Mouse (Mus musculus) spleen, adult 2 months (tissue): Measurements from ENCODE around the gene Mmrn2. TPM values are rescaled to one million over a fixed set of nuclear protein-coding genes. Genes with fewer than 3 reads are reported as not detected.

Source experiments
- DNase-seq, 2 experiments: peaks; one replicate each; pipeline versions ENCODE4 v3.0.0 to v3.0.0-alpha.2; 2012 to 2021; ENCODE audit warnings: low spot score in 2 of 2, low read depth in 1 of 2
- H3K27ac ChIP-seq: fragments of 200-500 bp; 2 replicates; pipeline ENCODE4 v1.5.1; 2012; ENCODE audit warnings: low read length, inconsistent platforms; ENCODE audit not compliant: insufficient read depth
- H3K27me3 ChIP-seq: fragments of 200-500 bp; 2 replicates; pipeline ENCODE4 v1.6.1; 2012; ENCODE audit warnings: mild to moderate bottlenecking, moderate library complexity, low read length, inconsistent platforms; ENCODE audit not compliant: control insufficient read depth, insufficient read depth
- H3K36me3 ChIP-seq: fragments of 200-500 bp; 2 replicates; pipeline ENCODE4 v1.6.1; 2012; ENCODE audit warnings: mild to moderate bottlenecking, low read length, inconsistent platforms; ENCODE audit not compliant: control insufficient read depth, insufficient read depth
- H3K4me1 ChIP-seq: fragments of 200-500 bp; 2 replicates; pipeline ENCODE4 v1.6.1; 2011; ENCODE audit warnings: inconsistent platforms; ENCODE audit not compliant: control insufficient read depth, insufficient read depth, insufficient read length
- H3K4me3 ChIP-seq: fragments of 200-500 bp; 2 replicates; pipeline ENCODE4 v1.5.1; 2011; ENCODE audit warnings: mild to moderate bottlenecking, inconsistent platforms; ENCODE audit not compliant: insufficient read depth, insufficient read length; ENCODE audit errors: extremely low read depth
- CTCF ChIP-seq: fragments of 200-500 bp; IDR thresholded peaks from 2 replicates; pipeline ENCODE4 v1.5.1; 2011; ENCODE audit warnings: mild to moderate bottlenecking, inconsistent platforms; ENCODE audit not compliant: insufficient read depth, insufficient read length, insufficient replicate concordance; ENCODE audit errors: extremely low read depth
- POLR2A ChIP-seq: fragments of 200-500 bp; IDR thresholded peaks from 2 replicates; pipeline ENCODE4 v1.6.1; 2011; ENCODE audit warnings: low read depth, low read length, inconsistent platforms
- WGBS: fragments of 180-500 bp; shearing (Covaris S2); methylation state at CpG from one replicate; pipeline ENCODE4 v1.1.7; 2018; 5-methylcytosine and 5-hydroxymethylcytosine counted together
- polyA plus RNA-seq: library from polyadenylated mRNA; depleted of rRNA; stranded (reverse); fragments of >200 nt; gene quantifications from 2 replicates; pipeline ENCODE4 v1.2.3, GENCODE M21; 2012

The Mmrn2 gene
- polyA plus RNA-seq, 1 experiment = 8.9 TPM

- H3K27me3 ChIP-seq = no peaks in the 10 kb centered on the region
- H3K4me1 ChIP-seq = no peaks in the 10 kb centered on the region
- DNase-seq = no peak
- no peaks in the 10 kb centered on the region for H3K36me3 ChIP-seq
- WGBS = 94% methylated on average over 3 of the region's 3 CpGs
- TF ChIP-seq CTCF = no peak
- no peak for TF ChIP-seq POLR2A
- no peak overlapping the region for H3K4me3 ChIP-seq
- H3K27ac ChIP-seq = no peak overlapping the region
Observed at GRCm38 (mm10) chr14:34353326-34353725, 21.9 kb upstream of the Mmrn2 start.

GRCm38 (mm10) chr14:34354456-34354855 lies 20.8 kb upstream of the Mmrn2 start:
- Histone ChIP-seq H3K4me1 (no peaks in the 10 kb centered on the region), H3K36me3 (no peaks in the 10 kb centered on the region), H3K27me3 (no peaks in the 10 kb centered on the region), H3K27ac (no peak overlapping the region), H3K4me3 (no peak overlapping the region)
- no peak for DNase-seq
- 84% methylated on average over 4 of the region's 4 CpGs for WGBS
- TF ChIP-seq CTCF (no peak), POLR2A (no peak)

GRCm38 (mm10) chr14:34355301-34355700 lies 20.0 kb upstream of the Mmrn2 start, which contains the start of gene Fam25c:
TSS of gene Fam25c (minus strand) at chr14:34355433.
- WGBS = 89% methylated on average over 6 of the region's 6 CpGs
- Histone ChIP-seq H3K27ac (no peak within 1 kb of the TSS), H3K4me1 (no peaks in the 10 kb centered on the region), H3K36me3 (no peaks in the 10 kb centered on the region), H3K4me3 (no peak within 1 kb of the TSS), H3K27me3 (no peaks in the 10 kb centered on the region)
- TF ChIP-seq POLR2A (no peak), CTCF (no peak)
- no peak for DNase-seq

DNA sequence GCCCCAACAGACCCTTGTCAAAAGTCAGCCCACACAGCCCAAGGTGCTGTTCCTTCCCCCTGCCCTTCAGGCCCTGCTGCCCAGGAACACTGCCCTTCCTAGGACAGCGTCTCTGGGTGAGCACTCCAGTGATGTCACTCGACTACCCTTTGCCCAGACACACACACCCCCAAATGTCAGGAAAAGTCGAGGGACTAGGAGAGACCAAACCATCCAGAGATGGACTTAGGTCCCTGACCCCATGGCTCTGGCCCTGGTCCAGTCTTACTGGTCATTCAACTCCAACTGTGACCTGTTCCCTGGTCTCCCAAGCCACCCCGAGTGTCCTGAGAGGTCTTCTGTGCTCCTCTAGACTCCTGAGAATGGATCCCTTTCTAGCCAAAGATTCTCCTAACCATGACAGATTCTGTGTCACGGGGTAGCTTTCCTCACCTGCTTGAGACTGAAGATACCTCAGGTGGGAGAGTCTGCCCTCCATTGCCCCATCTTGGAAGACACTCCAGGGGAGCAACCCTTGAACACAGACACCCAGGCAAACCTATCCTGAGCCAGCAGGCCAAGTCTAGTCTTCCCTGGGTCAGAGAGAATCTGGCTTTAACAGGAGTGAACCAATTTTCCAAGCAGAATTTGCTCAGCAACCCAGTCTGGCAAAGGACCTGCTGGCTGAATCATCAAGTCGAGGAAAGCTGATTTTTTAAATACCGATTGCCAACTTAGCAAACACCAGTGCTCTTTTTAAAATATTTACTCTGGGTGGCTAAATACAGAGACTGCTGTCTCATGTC lies 17.4 kb upstream of the Mmrn2 start:
- Histone ChIP-seq H3K4me1 (no peaks in the 10 kb centered on the region), H3K36me3 (no peaks in the 10 kb centered on the region), H3K27me3 (no peaks in the 10 kb centered on the region), H3K27ac (no peak overlapping the region), H3K4me3 (no peak overlapping the region)
- no peak for DNase-seq
- 77% methylated on average over 7 of the region's 7 CpGs for WGBS
- no peak for TF ChIP-seq CTCF
- TF ChIP-seq POLR2A = no peak

GRCm38 (mm10) chr14:34359676-34360244 lies 15.5 kb upstream of the Mmrn2 start:
- H3K27ac ChIP-seq = no peak overlapping the region
- TF ChIP-seq CTCF = no peak
- no peak for TF ChIP-seq POLR2A
- no peaks in the 10 kb centered on the region for H3K36me3 ChIP-seq
- 69% methylated on average over 5 of the region's 5 CpGs for WGBS
- 0 out of 2 replicates have a peak, but pooled peaks cover 3% of the 10 kb centered on the region for H3K27me3 ChIP-seq
- H3K4me1 ChIP-seq = no peaks in the 10 kb centered on the region
- no peak for DNase-seq
- H3K4me3 ChIP-seq = no peak overlapping the region

GRCm38 (mm10) chr14:34360251-34360650 lies 15.0 kb upstream of the Mmrn2 start:
- TF ChIP-seq CTCF (no peak), POLR2A (no peak)
- Histone ChIP-seq H3K27ac (no peak overlapping the region), H3K4me3 (no peak overlapping the region), H3K36me3 (no peaks in the 10 kb centered on the region), H3K4me1 (no peaks in the 10 kb centered on the region), H3K27me3 (0 out of 2 replicates have a peak, but pooled peaks cover 3% of the 10 kb centered on the region)
- 75% methylated on average over 6 of the region's 6 CpGs for WGBS
- no peak for DNase-seq

- no peak for DNase-seq
- WGBS = 68% methylated on average over 4 of the region's 4 CpGs
- H3K4me3 ChIP-seq = no peak overlapping the region
- H3K4me1 ChIP-seq = no peaks in the 10 kb centered on the region
- no peaks in the 10 kb centered on the region for H3K36me3 ChIP-seq
- H3K27ac ChIP-seq = no peak overlapping the region
- 0 out of 2 replicates have a peak, but pooled peaks cover 3% of the 10 kb centered on the region for H3K27me3 ChIP-seq
- TF ChIP-seq POLR2A (no peak), CTCF (no peak)
Observed at GRCm38 (mm10) chr14:34362135-34362534, 13.1 kb upstream of the Mmrn2 start.
